ENCODE assay signal across 16 mouse cellular contexts in the genomic region with DNA sequence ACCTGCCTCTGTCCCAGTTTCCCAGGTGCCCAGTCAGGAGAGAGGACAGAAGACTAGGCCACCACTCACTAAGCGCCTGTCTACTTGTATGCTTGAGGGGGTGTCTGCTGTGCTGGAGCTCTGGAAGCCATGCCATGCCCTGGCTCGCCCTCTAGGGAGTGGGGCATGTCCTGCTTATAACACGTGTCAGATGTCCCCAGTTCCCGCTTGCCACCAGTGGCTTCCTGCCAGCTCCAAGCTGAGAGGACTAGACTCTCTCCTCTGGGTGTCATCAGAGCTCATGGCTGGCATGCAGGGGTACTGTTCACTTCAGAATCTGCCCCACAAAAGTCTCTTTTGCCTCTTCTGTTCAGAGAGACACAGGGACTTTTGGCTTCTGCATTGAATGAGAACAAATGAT. TPM values are rescaled to one million over a fixed set of nuclear protein-coding genes. Genes with fewer than 3 reads are reported as not detected.
A peak's percentile ranks its signal among the peaks of the same experiment; 100 is the strongest.
DNase-seq lines count a peak whose midpoint lies in the region; ATAC-seq and TF ChIP-seq lines count a peak whose summit lies in the region.
"Had no signal": no experiment of that assay in that cellular context is flagged by ENCODE, and none has a peak within 500 bp of the region (broad histone marks: within the 10 kb centered on the region; RNA-seq: fewer than 3 reads in every experiment).

No protein-coding gene starts in this region.

- WGBS in heart, postnatal 0 days: 40% methylated on average over 4 of the region's 4 CpGs
- 72% methylated on average over 4 of the region's 4 CpGs for WGBS in limb, embryonic 10.5 days
- WGBS in hindbrain, embryonic 13.5 days: 78% methylated on average over 4 of the region's 4 CpGs

- no peaks in the 10 kb centered on the region for H3K9me3 ChIP-seq in heart, postnatal 0 days (replicated peaks; ENCODE audit: control insufficient read depth, low read length)
- H3K9me3 ChIP-seq in limb, embryonic 10.5 days (replicated peaks): no peaks in the 10 kb centered on the region
- H3K9me3 ChIP-seq in hindbrain, embryonic 13.5 days: no peaks in the 10 kb centered on the region
- H3K9me3 ChIP-seq: limb, embryonic 15.5 days; midbrain, embryonic 12.5 days had no signal

- TF ChIP-seq CTCF in layer of hippocampus, adult 2 months (conservative IDR thresholded peaks at IDR 0.05): 0 out of 2 replicates have a peak, but pooled peaks have one; percentile 20
- TF ChIP-seq CTCF in heart, postnatal 0 days (IDR thresholded peaks at IDR 0.05; ENCODE audit: low read depth): peak; percentile 15; the same call in 1 of the 2 replicates

- no peak overlapping the region for H3K9ac ChIP-seq in heart, postnatal 0 days (replicated peaks; ENCODE audit: low read depth, low read length)
- no peak overlapping the region for H3K9ac ChIP-seq in hindbrain, embryonic 13.5 days
- H3K9ac ChIP-seq: limb, embryonic 15.5 days; midbrain, embryonic 12.5 days had no signal

- no peak overlapping the region for H3K4me2 ChIP-seq in heart, postnatal 0 days (ENCODE audit: low read depth, low read length)
- no peak overlapping the region for H3K4me2 ChIP-seq in hindbrain, embryonic 13.5 days
- H3K4me2 ChIP-seq: limb, embryonic 15.5 days; midbrain, embryonic 12.5 days had no signal

- H3K27me3 ChIP-seq in heart, postnatal 0 days (ENCODE audit: control insufficient read depth, insufficient read depth, low read length): no peaks in the 10 kb centered on the region
- H3K27me3 ChIP-seq in limb, embryonic 10.5 days (ENCODE audit: low read depth, poor library complexity, severe bottlenecking): no peaks in the 10 kb centered on the region
- H3K27me3 ChIP-seq in hindbrain, embryonic 13.5 days: no peaks in the 10 kb centered on the region
- H3K27me3 ChIP-seq: limb, embryonic 15.5 days; midbrain, embryonic 12.5 days had no signal

- TF ChIP-seq EP300 in heart, postnatal 0 days (IDR thresholded peaks at IDR 0.05; ENCODE audit: low read depth): no peak

- H3K4me1 ChIP-seq in heart, postnatal 0 days (ENCODE audit: control insufficient read depth, insufficient read depth): no peaks in the 10 kb centered on the region
- H3K4me1 ChIP-seq in limb, embryonic 10.5 days: no peaks in the 10 kb centered on the region
- no peaks in the 10 kb centered on the region for H3K4me1 ChIP-seq in hindbrain, embryonic 13.5 days (replicated peaks)
- H3K4me1 ChIP-seq: limb, embryonic 15.5 days; midbrain, embryonic 12.5 days had no signal

- ATAC-seq in cerebellum, adult (ENCODE audit: insufficient number of reproducible peaks, low FRiP score, low TSS enrichment): no peak
- ATAC-seq in heart, postnatal 0 days (ENCODE audit: insufficient read depth, low read depth): peak; percentile 74
- ATAC-seq in hindbrain, embryonic 13.5 days (ENCODE audit: low FRiP score): no peak
- ATAC-seq: hindbrain, embryonic 16.5 days; intestine, postnatal 0 days had no signal

- no peak overlapping the region for H3K27ac ChIP-seq in layer of hippocampus, adult 2 months
- no peak overlapping the region for H3K27ac ChIP-seq in heart, postnatal 0 days (ENCODE audit: low read depth)
- H3K27ac ChIP-seq in limb, embryonic 10.5 days: no peak overlapping the region
- H3K27ac ChIP-seq in hindbrain, embryonic 13.5 days: no peak overlapping the region
- H3K27ac ChIP-seq: kidney, postnatal 0 days; limb, embryonic 15.5 days; midbrain, embryonic 12.5 days had no signal

- peaks cover 5% of the 10 kb centered on the region; the same call in 1 of the 2 replicates for H3K36me3 ChIP-seq in heart, postnatal 0 days (replicated peaks; ENCODE audit: control insufficient read depth, insufficient read depth, low read length)
- peaks cover 61% of the 10 kb centered on the region for H3K36me3 ChIP-seq in limb, embryonic 10.5 days
- no peaks in the 10 kb centered on the region for H3K36me3 ChIP-seq in hindbrain, embryonic 13.5 days
- H3K36me3 ChIP-seq: midbrain, embryonic 12.5 days had no signal

- DNase-seq in cerebellum, postnatal 25 days: peak; percentile 53 to 71
- no peak for DNase-seq in layer of hippocampus, adult 2 months (ENCODE audit: low spot score in 2 of 2)
- no peak for DNase-seq in layer of hippocampus, postnatal 14 days (ENCODE audit: low spot score in 2 of 2)
- DNase-seq in gastrocnemius, postnatal 10 days: peak; percentile 56
- DNase-seq in heart, postnatal 0 days (ENCODE audit: low spot score): no peak
- no peak for DNase-seq in limb, embryonic 10.5 days (ENCODE audit: low spot score)
- DNase-seq: adrenal gland, postnatal 25 days; lung, adult 18-20 months; thymus, postnatal 4 days had no signal

- H3K4me3 ChIP-seq in layer of hippocampus, adult 2 months: no peak overlapping the region
- H3K4me3 ChIP-seq in heart, postnatal 0 days (ENCODE audit: low read depth, low read length): no peak overlapping the region
- H3K4me3 ChIP-seq in limb, embryonic 10.5 days: no peak overlapping the region
- no peak overlapping the region for H3K4me3 ChIP-seq in hindbrain, embryonic 13.5 days
- H3K4me3 ChIP-seq: limb, embryonic 15.5 days; midbrain, embryonic 12.5 days had no signal

RNA-seq across cellular contexts. Expression of a gene that starts 55.0 kb away (rescaled TPM):
- 1 to 10 TPM; 4.1 to 5.1 TPM for total RNA-seq in layer of hippocampus, adult 2 months (2021)
- total RNA-seq in layer of hippocampus, postnatal 14 days (2021): 1 to 10 TPM; 3.1 to 3.8 TPM
- total RNA-seq in gastrocnemius, postnatal 10 days (2021): 1 to 10 TPM; 3.8 to 6.6 TPM
- 5.9 and 8.2 TPM in 2 replicates for total RNA-seq in heart, postnatal 0 days (2014; rRNA removed; ENCODE audit: low replicate concordance)
- 0.92 and 1.2 TPM in 2 replicates for polyA plus RNA-seq in heart, postnatal 0 days (2015; fragmentation: Nextera tagmentation; extraction: Ambion mirVana)
- 7.4 and 9.4 TPM in 2 replicates for polyA plus RNA-seq in limb, embryonic 10.5 days (2016; fragmentation: Nextera tagmentation; extraction: Ambion mirVana)
- 2.1 and 2.4 TPM in 2 replicates for polyA plus RNA-seq in hindbrain, embryonic 13.5 days (2015; fragmentation: Nextera tagmentation; extraction: Ambion mirVana)

Comparison
In these comparisons a context has a peak if more than half of its experiments do, and no peak if none do; other contexts are left out.
1. DNase-seq: peak in cerebellum, postnatal 25 days (2 of 2) and gastrocnemius, postnatal 10 days (single experiment); none in layer of hippocampus, adult 2 months (0 of 2), layer of hippocampus, postnatal 14 days (0 of 2), heart, postnatal 0 days (single experiment) and limb, embryonic 10.5 days (single experiment).